Mouse (Mus musculus) ES-E14 (cell line): ENCODE measurements around the gene Trappc11.

Source experiments
- CHD2 ChIP-seq: IDR thresholded peaks from 2 replicates; pipeline ENCODE4 v1.6.1; 2014; ENCODE audit warnings: mild to moderate bottlenecking, low read depth, low read length, inconsistent platforms
- MAFK ChIP-seq: IDR thresholded peaks from 2 replicates; pipeline ENCODE4 v1.6.1; 2014; ENCODE audit warnings: mild to moderate bottlenecking, low read depth, low read length, inconsistent platforms; ENCODE audit not compliant: insufficient read depth
- ZC3H11A ChIP-seq: IDR thresholded peaks from 2 replicates; pipeline ENCODE4 v1.6.1; 2012; ENCODE audit warnings: low read depth, mild to moderate bottlenecking, inconsistent platforms, low read length, borderline replicate concordance
- ZNF384 ChIP-seq: IDR thresholded peaks from 2 replicates; pipeline ENCODE4 v1.6.1; 2012; ENCODE audit warnings: low read depth, low read length, inconsistent platforms

- TF ChIP-seq MAFK: no peak
- no peak for TF ChIP-seq CHD2
- TF ChIP-seq ZNF384: no peak
- TF ChIP-seq ZC3H11A: no peak
Measured at GRCm38 (mm10) chr8:47459216-47459749, 74.0 kb downstream of the Trappc11 start.
